Mouse (Mus musculus) midbrain, postnatal 0 days (tissue): ENCODE results near the gene Map1lc3b. TPM values are rescaled to one million over a fixed set of nuclear protein-coding genes. Genes with fewer than 3 reads are reported as not detected.
"Not testable (repeated sequence)": the region's sequence is repeated elsewhere in the genome, so short reads cannot be mapped to it uniquely, and the experiment has no call there.

Experiments used
- ATAC-seq: fragments of 200-750 bp; cut with Nextera tagmentation; 2 replicates; pipeline ENCODE4 v1.8.0; 2017; ENCODE audit warnings: moderate number of reproducible peaks, mild to moderate bottlenecking, moderate TSS enrichment, moderate library complexity; ENCODE audit not compliant: low FRiP score
- DNase-seq: peaks from one replicate; pipeline ENCODE4 v3.0.0-alpha.2; 2015; ENCODE audit warnings: low spot score
- H3K27ac ChIP-seq: fragments of 300-500 bp; sonication (generic); 2 replicates; pipeline ENCODE4 v1.5.1; 2014; ENCODE audit warnings: low read depth, mild to moderate bottlenecking, low read length, mixed read lengths
- H3K27me3 ChIP-seq: fragments of 300-500 bp; sonication (generic); 2 replicates; pipeline ENCODE4 v1.6.1; 2014; ENCODE audit warnings: low read length, control low read depth, mixed read lengths; ENCODE audit not compliant: insufficient read depth
- H3K36me3 ChIP-seq: fragments of 300-500 bp; sonication (generic); 2 replicates; pipeline ENCODE4 v1.6.1; 2014; ENCODE audit warnings: low read length, control low read depth, mixed read lengths; ENCODE audit not compliant: insufficient read depth
- H3K4me1 ChIP-seq: fragments of 300-500 bp; sonication (generic); 2 replicates; pipeline ENCODE4 v1.6.1; 2014; ENCODE audit warnings: mild to moderate bottlenecking, control low read depth, antibody characterized with exemption, low read length, mixed read lengths; ENCODE audit not compliant: insufficient read depth
- H3K4me2 ChIP-seq: fragments of 300-500 bp; sonication (generic); 2 replicates; pipeline ENCODE4 v1.6.1; 2014; ENCODE audit warnings: low read depth, mild to moderate bottlenecking, low read length, mixed read lengths; ENCODE audit not compliant: poor library complexity, severe bottlenecking
- H3K4me3 ChIP-seq: fragments of 300-500 bp; sonication (generic); 2 replicates; pipeline ENCODE4 v1.5.1; 2014; ENCODE audit warnings: low read depth, mild to moderate bottlenecking, low read length, moderate library complexity
- H3K9ac ChIP-seq: fragments of 300-500 bp; sonication (generic); replicated peaks from 2 replicates; pipeline ENCODE4 v1.6.1; 2014; ENCODE audit warnings: mild to moderate bottlenecking, low read length, moderate library complexity, mixed read lengths; ENCODE audit not compliant: poor library complexity, severe bottlenecking
- H3K9me3 ChIP-seq: fragments of 300-500 bp; sonication (generic); 2 replicates; pipeline ENCODE4 v1.6.1; 2016; ENCODE audit warnings: low read length, control low read depth
- CTCF ChIP-seq: IDR thresholded peaks from 2 replicates; pipeline ENCODE4 v1.5.1; 2016; ENCODE audit warnings: antibody characterized with exemption, mild to moderate bottlenecking
- WGBS: fragments of 180-500 bp; shearing (Covaris S2); extraction: QIAGEN DNeasy Blood & Tissue Kit; methylation state at CpG from one replicate; pipeline ENCODE4 v1.1.7; 2014; 5-methylcytosine and 5-hydroxymethylcytosine counted together
- polyA plus RNA-seq: library from polyadenylated mRNA; unstranded; fragments of >200 nt; fragmentation: Nextera tagmentation; extraction: Ambion mirVana; gene quantifications from 2 replicates; pipeline ENCODE4 v1.2.1, GENCODE M21; 2015
- total RNA-seq: library from RNA; depleted of rRNA; stranded (reverse); fragments of >200 nt; gene quantifications from 2 replicates; pipeline ENCODE4 v1.2.3, GENCODE M21; 2014

Map1lc3b gene
- total and polyA plus RNA-seq, 2 experiments from 2014 or later = 264 to 343 TPM

- Histone ChIP-seq H3K4me2 (no peak overlapping the region), H3K4me3 (no peak overlapping the region), H3K4me1 (peaks cover 17% of the 10 kb centered on the region), H3K27me3 (no peaks in the 10 kb centered on the region), H3K27ac (no peak overlapping the region), H3K9me3 (no peaks in the 10 kb centered on the region), H3K36me3 (peaks cover 7% of the 10 kb centered on the region; the same call in 1 of the 2 replicates), H3K9ac (no peak overlapping the region)
- DNase-seq (no peak), ATAC-seq (no peak)
- no peak for TF ChIP-seq CTCF
- WGBS = 43% methylated on average over 2 of the region's 2 CpGs
Observed at GRCm38 (mm10) chr8:121589205-121589726, 895 bp upstream of the Map1lc3b start.

GRCm38 (mm10) chr8:121591178-121592066, 1.3 kb downstream of the Map1lc3b start:
- WGBS = 18% methylated on average over 20 of the region's 20 CpGs
- DNase-seq (peak; percentile 55), ATAC-seq (no peak)
- Histone ChIP-seq H3K4me3 (peak overlapping the region; percentile 86), H3K27ac (0 out of 2 replicates have a peak overlapping the region, but pooled peaks have one; percentile 82), H3K4me1 (peaks cover 13% of the 10 kb centered on the region), H3K9ac (peak overlapping the region; percentile 89), H3K9me3 (no peaks in the 10 kb centered on the region), H3K27me3 (no peaks in the 10 kb centered on the region), H3K36me3 (peaks cover 18% of the 10 kb centered on the region), H3K4me2 (peak overlapping the region; percentile 87)
- peak; percentile 61 for TF ChIP-seq CTCF

- no peak overlapping the region for H3K4me2 ChIP-seq
- peaks cover 13% of the 10 kb centered on the region for H3K4me1 ChIP-seq
- WGBS = 91% methylated on average over 5 of the region's 5 CpGs
- H3K9ac ChIP-seq = no peak overlapping the region
- peaks cover 26% of the 10 kb centered on the region for H3K36me3 ChIP-seq
- ATAC-seq (no peak), DNase-seq (no peak)
- TF ChIP-seq CTCF = no peak
- no peak overlapping the region for H3K27ac ChIP-seq
- no peaks in the 10 kb centered on the region for H3K9me3 ChIP-seq
- no peak overlapping the region for H3K4me3 ChIP-seq
- no peaks in the 10 kb centered on the region for H3K27me3 ChIP-seq
Observed at GRCm38 (mm10) chr8:121593293-121593692, 3.1 kb downstream of the Map1lc3b start.

- Histone ChIP-seq H3K4me3 (no peak overlapping the region), H3K27me3 (no peaks in the 10 kb centered on the region), H3K27ac (no peak overlapping the region), H3K9me3 (no peaks in the 10 kb centered on the region), H3K4me1 (peaks cover 13% of the 10 kb centered on the region), H3K9ac (no peak overlapping the region), H3K4me2 (no peak overlapping the region), H3K36me3 (peaks cover 27% of the 10 kb centered on the region)
- WGBS = 86% methylated on average over 9 of the region's 9 CpGs
- ATAC-seq (no peak), DNase-seq (no peak)
- no peak for TF ChIP-seq CTCF
Observed at GRCm38 (mm10) chr8:121593983-121594382, 3.8 kb downstream of the Map1lc3b start.

GRCm38 (mm10) chr8:121597492-121597891, 7.3 kb downstream of the Map1lc3b start:
- not testable (repeated sequence) for H3K27me3 ChIP-seq, H3K4me2 ChIP-seq, DNase-seq, H3K9me3 ChIP-seq, H3K9ac ChIP-seq, H3K4me3 ChIP-seq, H3K27ac ChIP-seq, H3K4me1 ChIP-seq, ATAC-seq
- 69% methylated on average over 2 of the region's 2 CpGs for WGBS
- H3K36me3 ChIP-seq = peaks cover 57% of the 10 kb centered on the region

- DNase-seq = no peak
- Histone ChIP-seq H3K9ac (no peak overlapping the region), H3K4me1 (no peaks in the 10 kb centered on the region), H3K27ac (no peak overlapping the region), H3K36me3 (peaks cover 63% of the 10 kb centered on the region), H3K4me3 (no peak overlapping the region), H3K9me3 (no peaks in the 10 kb centered on the region), H3K27me3 (no peaks in the 10 kb centered on the region), H3K4me2 (no peak overlapping the region)
- no peak for TF ChIP-seq CTCF
- no peak for ATAC-seq
- WGBS = 87% methylated on average over 7 of the region's 7 CpGs
Observed at GRCm38 (mm10) chr8:121598190-121598589, 8.0 kb downstream of the Map1lc3b start.
